Mouse (Mus musculus) gastrocnemius, adult 2 months (tissue): ENCODE data around the gene Wdr64. TPM values are rescaled to one million over a fixed set of nuclear protein-coding genes. Genes with fewer than 3 reads are reported as not detected.

Experiments
- DNase-seq: peaks from one replicate; pipeline ENCODE4 v3.0.0; 2022
- H3K27ac ChIP-seq: fragments of 200-600 bp; 2 replicates; pipeline ENCODE4 v1.8.1; 2022; ENCODE audit warnings: mild to moderate bottlenecking
- H3K4me3 ChIP-seq: fragments of 200-600 bp; 2 replicates; pipeline ENCODE4 v1.8.1; 2022; ENCODE audit warnings: mild to moderate bottlenecking, moderate library complexity
- CTCF ChIP-seq: fragments of 200-600 bp; IDR thresholded peaks from 2 replicates; pipeline ENCODE4 v1.8.1; 2022; ENCODE audit warnings: antibody characterized with exemption, mild to moderate bottlenecking, moderate library complexity
- intact Hi-C: fragments of 180-260 bp; cut with DNase I; formaldehyde crosslinking; loops from one replicate; pipeline ENCODE4 v1.15.1; 2025
- long read RNA-seq, 2 experiments: library from polyadenylated mRNA; stranded (forward); transcript quantifications; one replicate each; pipeline ENCODE4 v2.0.0; 2021
- total RNA-seq, 2 experiments: library from RNA; stranded (reverse); gene quantifications; 2 replicates each; pipeline ENCODE4 v1.2.3; 2021

Wdr64 gene
- not detected for total RNA-seq
- long read RNA-seq, experiment 1: 0 reads
- long read RNA-seq, experiment 2: 0 reads

DNA sequence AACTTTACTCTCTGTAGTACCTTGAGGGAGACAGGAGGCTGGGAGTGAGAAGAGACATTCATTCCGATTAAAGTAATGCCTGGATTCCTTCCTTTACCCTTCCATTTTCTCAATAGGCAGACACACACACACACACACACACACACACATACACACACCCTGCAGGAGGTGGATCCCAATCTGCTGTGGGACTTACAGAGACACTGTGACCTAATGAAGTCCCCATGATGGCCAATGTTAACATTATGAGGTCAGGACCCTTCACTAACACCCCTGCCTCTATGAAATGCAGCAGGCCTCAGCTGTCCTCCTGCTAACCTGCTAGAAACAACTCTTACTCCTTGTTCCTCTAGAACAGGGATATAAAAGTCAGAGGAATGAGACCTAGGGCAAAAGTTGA is at the start of gene Wdr64:
Wdr64 (plus strand) TSS at position 301 of the 400 bp plus-strand sequence.
- DNase-seq: no peak
- Histone ChIP-seq H3K4me3 (no peak within 1 kb of the TSS), H3K27ac (no peak within 1 kb of the TSS)
- intact Hi-C loops: loop anchor here (10.0 kb wide), 1 partner anchor 1747 kb away; the partner anchor contains the start of gene Zbtb18
- TF ChIP-seq CTCF: no peak

DNA sequence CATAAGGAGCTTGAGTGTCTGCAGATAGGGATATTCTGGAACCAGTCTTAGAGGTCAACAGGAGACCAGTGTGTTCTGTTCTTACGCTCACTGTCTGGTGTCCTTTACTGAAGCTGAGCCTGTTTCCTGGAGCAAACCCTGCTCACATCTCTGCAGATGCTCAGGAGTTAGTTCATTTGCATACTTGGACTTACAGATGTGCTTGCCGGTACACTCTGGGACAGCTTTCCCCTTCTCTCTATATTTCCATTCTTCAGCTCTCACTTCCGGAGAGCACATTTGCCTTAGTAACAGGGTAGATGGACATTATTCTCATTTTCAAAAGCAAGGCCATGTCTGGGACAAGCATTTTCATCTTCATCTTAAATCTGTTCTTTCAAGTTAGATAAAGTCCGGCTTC is 49.8 kb upstream of the Wdr64 start:
- intact Hi-C loops: no loop called here

DNA sequence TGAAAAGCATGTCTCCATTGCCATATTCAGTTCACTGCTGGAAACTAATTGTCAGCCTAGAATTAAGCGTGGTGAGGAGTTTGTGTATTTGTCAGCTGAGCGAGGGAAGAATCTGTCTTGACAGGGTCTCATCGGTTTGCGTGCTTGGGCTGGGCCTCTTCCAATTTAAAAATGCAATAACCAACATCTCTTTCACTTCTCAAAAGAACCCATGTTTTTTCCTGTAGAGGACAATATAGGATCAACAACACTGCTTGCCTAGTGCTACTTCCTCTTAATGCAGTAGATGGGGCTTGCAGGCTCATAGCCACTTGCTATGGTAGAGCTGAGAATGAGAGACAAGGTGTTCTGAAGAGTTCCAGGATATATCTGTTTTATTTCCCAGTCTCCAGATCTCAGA is 38.5 kb upstream of the Wdr64 start:
- TF ChIP-seq CTCF: no peak
- intact Hi-C loops: no loop called here
- Histone ChIP-seq H3K4me3 (no peak overlapping the region), H3K27ac (no peak overlapping the region)
- DNase-seq: no peak

More for the DNA sequence above, 49.8 kb upstream of the Wdr64 start:
- TF ChIP-seq CTCF: no peak
- no peak overlapping the region for H3K4me3 ChIP-seq
- H3K27ac ChIP-seq: no peak overlapping the region
- DNase-seq: no peak

DNA sequence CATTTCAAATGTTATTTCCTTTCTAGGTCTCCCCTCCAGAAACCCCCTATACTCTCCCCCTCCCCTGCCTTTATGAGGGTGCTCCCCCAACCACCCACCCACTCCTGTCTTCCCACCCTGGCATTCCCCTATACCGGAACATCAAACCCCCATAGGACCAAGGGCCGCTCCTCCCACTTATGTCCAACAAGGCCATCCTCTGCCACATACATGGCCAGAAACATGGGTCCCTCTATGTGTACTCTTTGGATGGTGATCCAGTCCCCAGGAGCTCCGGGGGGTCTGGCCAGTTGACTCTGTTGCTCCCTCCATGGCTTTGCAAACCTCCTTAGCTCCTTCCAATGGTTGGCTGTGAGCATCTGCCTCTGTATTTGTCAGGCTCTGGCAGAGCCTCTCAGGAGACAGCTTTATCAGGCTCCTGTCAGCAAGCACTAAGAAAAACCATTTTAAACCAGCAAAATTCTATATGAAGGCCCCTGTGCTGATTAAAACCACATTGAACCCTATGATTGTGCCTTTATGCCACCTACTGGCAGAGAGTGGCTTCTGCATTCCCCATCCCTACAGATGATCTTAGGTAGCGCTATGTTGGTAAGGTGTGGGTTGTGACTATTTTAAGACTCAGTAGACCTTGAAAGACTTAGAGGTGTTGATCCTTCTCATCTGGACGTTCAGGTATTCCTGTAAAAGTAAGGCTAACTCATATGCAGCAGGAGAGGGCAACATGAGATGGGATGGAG is 29.6 kb upstream of the Wdr64 start:
- H3K27ac ChIP-seq: no peak overlapping the region
- TF ChIP-seq CTCF: peak; percentile 49
- intact Hi-C loops: no loop called here
- no peak overlapping the region for H3K4me3 ChIP-seq
- DNase-seq: no peak

DNA sequence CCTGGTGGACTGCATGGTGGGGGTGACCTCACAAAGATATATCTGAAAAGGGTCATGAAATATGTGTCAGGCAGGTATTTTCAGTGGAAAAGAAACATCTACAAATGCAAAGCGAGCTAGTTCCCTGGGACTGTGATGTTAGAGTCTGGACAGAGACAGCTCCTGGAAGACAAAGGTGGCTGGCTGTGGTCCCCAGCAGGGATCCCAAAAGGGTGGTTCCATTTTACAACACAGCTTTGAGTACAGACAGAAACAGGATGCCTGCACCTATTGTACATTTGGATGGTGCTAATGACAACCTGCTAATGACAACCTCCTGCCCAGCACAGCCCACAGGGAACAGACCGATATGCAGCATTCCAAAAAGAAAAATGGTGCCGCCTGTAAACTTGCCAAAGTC is 28.9 kb upstream of the Wdr64 start:
- intact Hi-C loops: no loop called here
- no peak for DNase-seq
- Histone ChIP-seq H3K27ac (no peak overlapping the region), H3K4me3 (no peak overlapping the region)
- TF ChIP-seq CTCF: no peak

DNA sequence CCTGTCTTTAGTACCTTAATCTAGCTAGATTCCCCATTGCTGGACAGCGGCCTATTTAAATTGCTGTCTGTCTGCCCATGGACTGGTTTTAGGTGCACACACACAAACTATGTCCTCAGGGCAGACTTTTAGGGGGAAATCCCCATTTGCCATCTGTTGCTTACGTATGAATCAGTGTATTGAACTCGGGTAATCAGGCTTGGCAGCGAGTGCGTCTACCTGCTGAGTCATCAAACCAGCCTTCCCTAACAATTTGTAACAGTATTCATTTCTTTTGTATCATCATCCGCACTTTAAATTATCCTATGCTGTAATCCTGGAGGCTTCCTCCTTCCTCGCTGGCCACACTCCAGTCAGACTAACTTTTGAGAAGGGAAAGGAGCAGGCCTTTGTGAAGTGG is 28.4 kb upstream of the Wdr64 start:
- H3K4me3 ChIP-seq: no peak overlapping the region
- no peak for DNase-seq
- no peak for TF ChIP-seq CTCF
- intact Hi-C loops: no loop called here
- no peak overlapping the region for H3K27ac ChIP-seq

DNA sequence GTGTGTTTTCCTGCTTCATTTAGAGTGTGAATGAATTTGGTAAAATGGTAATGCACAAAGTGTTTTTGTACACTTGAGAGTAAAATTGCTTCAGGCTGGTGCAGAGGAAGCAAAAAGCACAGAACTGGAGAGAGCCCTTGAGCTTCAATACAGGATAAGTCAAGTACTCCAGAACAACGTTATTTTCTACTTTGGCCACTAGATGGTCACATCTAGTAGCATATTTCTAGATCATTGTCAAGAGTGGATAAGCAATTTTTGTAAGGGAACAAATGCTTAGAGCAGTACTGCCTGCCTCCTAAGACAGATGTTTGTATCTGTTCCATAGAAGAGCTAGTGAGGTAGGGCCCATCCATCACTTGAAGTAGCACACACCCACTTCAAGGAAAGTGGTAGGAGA is 26.8 kb upstream of the Wdr64 start:
- no peak for DNase-seq

DNA sequence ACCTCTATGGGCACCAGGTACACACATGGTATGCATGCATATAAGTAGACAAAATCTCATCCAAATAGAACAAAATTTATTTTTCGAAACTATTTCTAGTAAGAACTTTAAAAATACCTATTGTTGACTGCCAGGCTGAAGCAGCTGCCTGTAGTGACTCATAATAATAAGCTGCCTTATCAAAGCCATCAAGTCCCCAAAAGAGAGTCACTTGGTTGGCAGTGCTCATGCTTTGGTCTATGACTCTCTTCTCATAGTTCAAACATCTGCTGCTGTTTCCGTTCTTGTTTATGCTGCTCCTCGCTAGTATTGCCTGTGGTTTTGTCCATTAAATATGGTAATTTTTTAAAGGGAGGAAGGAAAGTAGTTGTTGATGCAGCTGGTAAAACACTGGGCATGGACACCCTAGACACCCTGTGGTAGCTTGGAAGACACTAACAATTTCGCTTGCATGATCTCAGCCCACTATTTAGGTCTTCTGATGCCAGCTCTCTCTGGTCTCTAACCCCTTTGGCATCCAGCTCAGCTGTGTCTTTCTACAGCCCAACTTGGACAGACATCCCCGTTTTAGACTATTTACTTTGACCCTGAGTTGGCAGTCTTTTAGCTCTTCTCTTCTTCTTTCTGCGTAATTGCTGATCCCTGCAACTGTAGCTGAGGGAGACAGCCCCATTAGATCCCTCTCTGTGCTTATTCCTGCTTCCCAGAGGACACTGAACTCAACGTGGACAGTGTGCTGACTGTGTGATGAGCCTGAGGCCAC is 24.6 kb upstream of the Wdr64 start:
- Histone ChIP-seq H3K4me3 (no peak overlapping the region), H3K27ac (no peak overlapping the region)
- intact Hi-C loops: no loop called here
- DNase-seq: no peak
- TF ChIP-seq CTCF: no peak

More for the DNA sequence above, 26.8 kb upstream of the Wdr64 start:
- intact Hi-C loops: no loop called here
- no peak for TF ChIP-seq CTCF
- Histone ChIP-seq H3K4me3 (no peak overlapping the region), H3K27ac (no peak overlapping the region)

DNA sequence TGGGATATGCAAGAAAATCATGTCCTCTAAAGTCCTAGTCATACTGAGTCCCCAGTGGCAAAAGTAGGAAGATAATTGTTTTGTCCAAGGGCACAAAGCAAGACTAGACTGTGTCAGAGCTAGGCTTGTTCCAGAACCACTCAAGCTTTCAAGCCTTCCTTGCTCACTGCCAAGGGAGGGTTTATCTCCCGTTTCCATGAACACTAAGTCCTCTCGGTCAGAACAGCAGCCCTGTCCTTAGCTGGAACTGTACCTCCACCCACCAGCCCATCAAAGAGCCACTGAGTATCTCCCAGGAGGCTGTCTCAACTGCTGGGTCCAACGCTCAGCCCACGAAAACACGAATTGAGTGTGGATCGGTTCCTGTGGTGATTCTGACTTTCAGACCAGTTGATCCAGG is 23.3 kb upstream of the Wdr64 start:
- TF ChIP-seq CTCF: no peak
- no peak for DNase-seq
- Histone ChIP-seq H3K4me3 (no peak overlapping the region), H3K27ac (no peak overlapping the region)
- intact Hi-C loops: no loop called here

DNA sequence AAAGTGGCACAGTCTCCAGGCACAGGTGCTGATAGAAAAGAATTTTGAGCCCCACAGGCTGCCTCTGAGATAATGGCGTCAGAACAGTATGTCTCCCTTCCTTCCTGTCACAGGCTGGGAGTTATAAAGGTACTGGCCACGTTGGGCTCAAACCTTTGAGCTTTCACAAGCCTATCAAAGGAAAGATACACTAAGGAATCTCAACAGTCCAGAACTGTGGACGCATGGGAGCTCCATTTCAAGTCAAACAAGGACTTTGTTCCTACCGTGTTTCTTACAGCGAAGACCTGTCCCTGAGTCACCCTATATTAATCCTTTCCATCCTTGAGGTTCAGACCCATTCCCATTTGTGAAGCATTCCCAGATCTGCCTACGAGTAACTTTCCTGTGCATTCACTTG is 20.9 kb upstream of the Wdr64 start:
- DNase-seq: no peak
- TF ChIP-seq CTCF: no peak
- Histone ChIP-seq H3K4me3 (no peak overlapping the region), H3K27ac (no peak overlapping the region)
- intact Hi-C loops: no loop called here

DNA sequence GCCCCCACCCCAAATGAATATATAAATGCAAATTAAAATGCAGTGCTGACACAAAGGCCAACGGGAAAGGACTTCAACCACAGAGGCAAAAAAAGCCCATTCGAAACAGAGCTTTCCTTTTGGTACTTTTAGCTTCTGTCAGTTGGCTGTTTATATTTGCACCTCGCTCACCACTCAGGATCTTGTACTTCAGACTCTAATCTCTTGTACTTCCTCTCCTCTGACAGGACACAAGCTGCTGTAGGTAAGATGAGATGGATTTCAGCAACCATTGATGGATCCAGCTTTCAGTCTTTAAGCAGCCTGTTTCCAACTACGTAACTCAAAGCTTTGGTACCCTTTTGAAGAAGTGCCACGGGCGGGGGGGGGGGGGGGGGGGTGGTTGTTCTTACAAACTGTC is 17.4 kb upstream of the Wdr64 start:
- no peak for TF ChIP-seq CTCF
- no peak overlapping the region for H3K4me3 ChIP-seq
- no peak for DNase-seq
- H3K27ac ChIP-seq: no peak overlapping the region
- intact Hi-C loops: no loop called here

DNA sequence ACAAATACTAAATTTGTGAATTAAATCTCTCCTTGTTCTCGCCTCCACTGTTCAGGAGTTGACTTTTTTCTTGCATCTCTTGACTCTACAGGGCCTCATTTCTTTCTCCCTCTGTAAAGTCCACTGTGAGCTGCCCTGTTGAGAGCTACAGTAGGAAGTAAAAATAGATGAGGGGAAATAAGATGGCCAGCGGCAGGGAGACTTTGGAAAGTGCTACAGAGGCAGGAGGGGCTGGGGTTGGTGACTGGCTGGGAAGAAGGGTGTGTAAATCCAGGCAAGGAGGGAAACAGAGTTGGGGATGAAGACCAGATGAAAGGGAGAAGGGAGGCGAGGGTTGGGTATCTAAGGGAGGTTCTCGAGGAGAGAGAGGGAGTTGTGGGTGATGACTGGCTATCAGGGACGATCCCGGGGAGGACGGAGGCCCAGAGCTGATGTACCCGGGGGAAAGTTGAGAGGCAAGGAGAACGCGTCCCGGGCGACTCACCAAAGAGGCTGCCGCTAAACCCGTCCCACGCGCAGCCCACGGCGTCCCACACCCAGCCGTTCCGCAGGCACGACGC is 6.6 kb upstream of the Wdr64 start:
- H3K27ac ChIP-seq: peak overlapping the region; percentile 92
- intact Hi-C loops: loop anchor here (2.0 to 10.0 kb wide), 3 partner anchors 67 to 1753 kb away; partner anchors contain the start of genes Exo1, Fh1 and Zbtb18
- H3K4me3 ChIP-seq: peak overlapping the region; percentile 91
- no peak for DNase-seq
- TF ChIP-seq CTCF: no peak

DNA sequence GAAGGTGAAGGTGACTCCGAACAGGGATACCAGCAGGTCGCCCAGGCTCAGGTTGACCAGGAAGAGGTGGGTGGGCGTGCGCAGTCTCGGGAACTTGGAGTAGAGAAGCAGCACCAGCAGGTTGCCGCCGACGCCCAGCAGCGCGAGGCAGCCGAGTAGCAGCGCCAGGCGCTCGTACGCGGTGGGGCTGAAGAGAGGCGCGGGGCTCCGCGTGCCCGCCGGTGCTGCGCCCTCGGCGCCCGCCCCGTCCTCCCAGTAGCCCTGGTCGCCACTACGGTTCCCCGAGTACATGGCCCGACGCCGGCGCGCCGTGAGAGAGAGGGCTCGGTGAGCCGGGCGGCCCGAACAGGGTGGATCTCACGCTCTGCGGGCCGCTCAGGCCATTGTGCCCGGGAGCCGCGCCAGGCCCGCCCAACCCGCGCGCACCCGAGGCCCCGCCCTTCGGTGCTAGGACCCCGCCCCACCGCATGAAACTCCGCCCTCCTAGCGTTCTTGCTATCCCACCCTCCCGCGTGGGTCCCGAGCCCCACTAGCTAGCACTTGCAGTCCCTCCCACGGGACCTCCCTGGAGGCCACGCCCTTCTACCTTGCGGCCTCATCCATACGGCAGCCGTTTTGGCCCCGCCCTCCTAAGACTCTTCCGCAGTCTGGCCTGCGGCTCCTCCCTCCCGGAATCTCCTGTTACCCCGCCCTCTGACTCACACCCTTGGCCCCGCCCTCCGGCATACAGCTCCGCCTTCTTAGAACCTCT is 6.0 kb upstream of the Wdr64 start, which contains the start of the genes Opn3 and Chml:
Opn3 (minus strand) TSS at position 531 of the 751 bp plus-strand sequence.
Chml (minus strand) TSS at position 656 of the 751 bp plus-strand sequence.
- peak; percentile 99 for DNase-seq
- intact Hi-C loops: loop anchor here (2.0 to 10.0 kb wide), 3 partner anchors 68 to 1752 kb away; partner anchors contain the start of genes Exo1, Fh1 and Zbtb18
- peak within 1 kb of the TSS; percentile 92 for H3K27ac ChIP-seq
- no peak for TF ChIP-seq CTCF
- H3K4me3 ChIP-seq: peak within 1 kb of the TSS; percentile 91
